Mouse (Mus musculus) kidney, adult 8-10 months (tissue): Measurements from ENCODE around the gene Runx1.
A peak's percentile ranks its signal among the peaks of the same experiment; 100 is the strongest.

Experiments used
- DNase-seq, 2 experiments: peaks; one replicate each; pipeline ENCODE4 v3.0.0; 2022

The Runx1 gene

DNA sequence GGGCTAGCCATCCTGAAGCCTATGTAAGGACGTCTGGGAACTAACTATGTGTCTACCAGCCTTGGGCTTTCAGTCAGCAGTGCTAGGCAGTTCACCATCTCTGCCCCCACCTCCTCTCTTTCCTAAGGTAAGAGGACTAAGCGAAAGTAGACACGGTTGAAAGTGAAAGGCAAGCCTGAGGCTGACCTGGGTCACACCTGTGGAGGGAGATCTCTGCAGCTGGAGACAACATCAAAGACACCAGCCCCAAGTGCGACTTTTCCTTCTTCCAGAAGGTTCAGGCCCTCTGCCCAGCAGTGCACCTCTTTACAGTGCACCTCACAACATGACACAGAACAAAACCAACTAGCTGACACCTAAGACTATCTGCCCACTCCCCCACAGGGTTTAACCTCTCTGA, 82.2 kb downstream of the Runx1 start:
- DNase-seq = no peak

DNA sequence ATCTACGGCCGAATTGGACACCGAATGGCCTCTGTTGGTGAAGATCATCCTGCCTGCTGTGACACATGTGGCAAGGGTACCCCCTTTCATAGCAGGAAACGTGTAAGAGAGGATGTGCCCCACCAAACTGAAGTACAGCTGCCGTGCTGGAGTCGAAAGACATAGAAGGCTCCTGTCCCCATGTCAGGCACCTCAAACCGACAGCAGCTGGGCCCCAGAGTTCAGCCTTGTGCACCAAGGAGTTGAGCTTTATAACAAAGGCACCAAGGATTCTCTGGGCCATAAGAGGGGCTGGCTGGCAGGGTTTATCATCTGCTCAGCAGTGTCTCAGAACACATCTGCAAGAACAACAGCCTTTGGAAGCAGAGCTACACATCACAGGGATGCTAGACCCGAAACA, 84.6 kb downstream of the Runx1 start:
- no peak for DNase-seq

DNA sequence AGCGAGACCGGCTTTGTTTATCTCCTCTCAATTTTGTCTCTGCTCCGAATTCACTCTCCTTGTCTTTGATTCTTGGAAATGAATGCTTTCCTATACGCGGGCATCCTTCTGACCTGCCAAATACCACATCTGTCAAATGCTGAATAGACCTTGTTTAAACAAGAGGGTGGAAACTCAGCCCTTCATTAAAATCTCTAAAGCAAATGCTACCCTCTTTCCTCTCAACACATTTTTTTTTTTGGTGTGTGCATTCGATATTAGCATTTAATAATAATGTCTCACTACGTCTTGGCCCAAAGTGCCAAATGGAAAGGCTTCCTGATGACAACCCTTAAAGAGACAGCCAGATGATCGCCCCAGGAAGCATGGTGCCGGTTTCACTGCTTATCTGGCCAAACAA, 85.4 kb downstream of the Runx1 start:
- no peak for DNase-seq

DNA sequence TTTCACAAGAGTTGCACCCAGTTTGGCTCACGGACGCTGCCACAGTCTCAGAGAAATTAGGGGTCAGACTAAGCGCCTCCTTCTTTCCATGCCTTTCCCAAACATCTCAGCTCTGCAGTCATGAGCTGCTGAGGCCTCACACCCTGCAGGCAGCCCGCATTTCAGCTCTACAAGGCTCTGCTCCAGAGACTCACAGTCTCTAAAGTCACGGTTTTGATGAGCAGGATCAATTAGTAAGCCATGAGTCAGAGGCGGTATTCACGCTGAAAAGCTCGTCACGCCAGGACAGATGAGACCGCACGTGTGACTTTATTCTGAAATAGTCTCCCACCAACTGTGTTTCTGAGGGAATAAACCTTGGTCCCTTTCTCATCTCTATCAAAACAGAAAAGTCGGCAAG, 86.0 kb downstream of the Runx1 start:
- no peak for DNase-seq

DNA sequence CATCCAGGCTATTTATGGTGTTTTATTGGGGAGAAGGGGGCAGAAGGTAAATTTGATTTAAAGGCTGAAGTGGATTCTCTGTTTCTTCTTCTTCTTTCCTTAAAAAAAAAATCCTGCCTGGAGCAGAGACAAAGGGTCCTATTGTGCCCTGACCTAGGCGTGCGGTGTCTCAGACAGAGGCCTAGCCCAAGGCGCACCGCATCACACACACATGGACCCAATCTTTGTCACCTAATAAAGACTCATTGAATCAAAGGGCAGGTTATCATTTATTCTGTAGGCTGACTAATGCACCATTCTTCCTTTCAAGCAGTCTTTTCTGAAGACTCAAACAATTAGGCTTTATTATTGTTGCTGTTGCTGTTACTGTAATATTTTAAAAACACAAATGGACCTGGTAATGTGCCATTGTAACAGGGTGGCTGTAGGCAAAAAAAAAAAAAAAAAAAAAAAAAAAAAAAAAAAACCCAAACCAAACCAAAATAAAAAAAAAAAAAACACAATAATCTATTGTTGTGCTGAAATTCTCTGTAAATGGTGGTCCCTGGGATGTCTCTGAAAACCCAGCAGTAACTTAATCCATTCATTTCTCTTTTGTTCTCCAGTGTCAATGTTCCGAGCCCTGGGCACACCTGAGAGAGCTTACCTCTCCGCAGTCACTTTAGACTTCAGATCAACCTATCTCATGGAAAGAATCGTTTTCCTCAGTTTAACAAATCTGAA, 86.7 kb downstream of the Runx1 start:
- DNase-seq = no peak

DNA sequence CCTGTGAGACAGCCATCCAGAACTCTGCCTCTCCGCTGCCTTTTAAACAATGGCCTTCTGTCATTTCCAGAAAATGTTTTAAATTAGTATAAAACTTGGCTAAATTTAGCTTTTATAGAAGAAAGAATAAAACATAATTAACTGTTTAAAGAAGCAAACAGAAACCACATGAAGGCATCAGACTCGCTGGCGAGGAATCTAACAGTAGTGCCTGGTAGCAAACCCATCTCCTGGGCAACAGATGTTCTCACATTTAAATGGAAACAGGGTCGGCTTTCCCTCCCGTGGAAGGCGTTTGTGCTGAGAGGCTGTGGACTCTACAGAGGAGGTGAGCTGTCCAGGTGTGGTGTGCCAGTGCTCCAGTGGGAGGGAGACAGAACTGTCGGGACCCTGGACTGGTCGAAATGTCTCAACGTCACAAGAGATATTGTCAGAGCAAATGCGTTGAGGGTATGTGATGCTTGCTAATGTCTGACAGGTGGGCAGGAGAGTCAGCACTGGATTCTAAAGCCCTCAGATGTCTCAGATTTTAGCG, 87.4 kb downstream of the Runx1 start:
- no peak for DNase-seq

DNA sequence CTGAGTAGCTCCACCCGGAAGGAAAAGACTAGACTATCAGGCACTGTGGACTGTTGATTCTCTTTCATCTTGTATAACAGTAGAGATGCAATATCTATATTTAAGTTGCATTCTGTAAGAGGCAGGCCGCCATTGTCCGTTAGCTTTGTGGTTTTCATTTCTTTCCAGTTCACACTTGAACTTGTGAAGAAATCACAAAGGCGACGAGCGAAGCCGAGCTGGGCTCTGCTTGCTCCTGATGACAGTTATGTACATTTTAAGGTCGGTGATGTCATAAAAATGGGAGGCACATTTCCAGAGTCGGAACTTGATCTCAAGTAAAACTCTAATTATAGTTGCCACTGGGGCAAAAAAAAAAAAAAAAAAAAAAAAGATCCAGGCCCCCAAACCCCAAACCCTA, 99.1 kb downstream of the Runx1 start:
- no peak for DNase-seq

DNA sequence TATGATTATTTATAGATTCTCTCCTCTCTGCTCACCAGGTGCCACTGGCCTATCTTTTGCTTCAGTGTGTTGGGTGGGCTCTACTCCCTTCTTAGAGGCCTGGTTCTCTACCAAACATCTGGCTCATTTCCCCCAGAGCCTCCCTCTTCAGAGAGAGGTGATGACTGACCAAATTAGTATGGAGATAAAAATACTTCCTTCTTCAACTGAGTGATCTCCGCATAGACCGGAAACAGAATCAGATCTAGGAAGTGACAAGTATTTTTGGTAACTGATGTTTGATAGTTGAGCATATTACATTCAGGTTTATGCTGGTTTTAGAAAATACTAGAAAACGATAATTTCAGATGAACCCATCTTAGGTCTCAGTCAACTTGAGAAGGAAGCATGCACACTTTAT, 101.4 kb downstream of the Runx1 start:
- DNase-seq = no peak

DNA sequence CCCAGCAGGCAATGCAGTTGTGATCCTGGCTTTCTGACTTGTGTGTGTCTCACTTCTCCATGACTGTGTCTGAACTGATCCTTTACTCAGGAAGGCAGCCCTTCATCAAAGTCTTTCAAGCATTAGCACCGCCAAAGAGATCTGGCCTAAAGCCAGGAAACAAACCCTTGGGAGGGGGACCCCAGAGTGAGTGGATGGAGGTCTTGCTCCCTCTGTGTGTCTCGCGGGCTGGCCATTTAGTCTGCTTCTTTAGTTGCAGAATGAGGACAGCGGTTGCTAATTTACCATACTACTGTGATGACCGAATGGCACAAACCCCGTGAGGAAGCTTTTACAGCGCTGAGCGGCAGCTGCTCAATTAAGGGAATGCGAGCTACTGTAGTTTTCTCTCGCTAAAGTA, 105.3 kb downstream of the Runx1 start:
- DNase-seq = no peak

DNA sequence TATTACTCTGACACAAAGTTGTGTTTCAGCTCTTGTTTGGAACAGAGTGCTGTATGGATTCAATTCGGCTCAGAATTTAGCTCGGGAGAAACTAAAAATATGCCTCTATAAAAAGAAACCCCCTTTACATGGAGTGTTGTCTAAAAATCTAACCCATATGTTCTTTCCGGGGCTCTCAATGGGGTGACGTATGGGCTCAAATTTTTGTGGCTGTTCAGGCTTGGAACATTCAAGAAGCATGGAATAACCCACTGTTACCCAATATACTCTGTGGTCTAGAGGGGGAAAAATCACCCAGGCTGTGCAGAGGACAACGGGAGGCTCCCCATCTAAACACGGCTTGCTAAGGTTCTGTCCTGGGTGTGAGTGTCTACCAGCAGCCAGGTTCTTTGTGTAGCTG, 106.2 kb downstream of the Runx1 start:
- no peak for DNase-seq

DNA sequence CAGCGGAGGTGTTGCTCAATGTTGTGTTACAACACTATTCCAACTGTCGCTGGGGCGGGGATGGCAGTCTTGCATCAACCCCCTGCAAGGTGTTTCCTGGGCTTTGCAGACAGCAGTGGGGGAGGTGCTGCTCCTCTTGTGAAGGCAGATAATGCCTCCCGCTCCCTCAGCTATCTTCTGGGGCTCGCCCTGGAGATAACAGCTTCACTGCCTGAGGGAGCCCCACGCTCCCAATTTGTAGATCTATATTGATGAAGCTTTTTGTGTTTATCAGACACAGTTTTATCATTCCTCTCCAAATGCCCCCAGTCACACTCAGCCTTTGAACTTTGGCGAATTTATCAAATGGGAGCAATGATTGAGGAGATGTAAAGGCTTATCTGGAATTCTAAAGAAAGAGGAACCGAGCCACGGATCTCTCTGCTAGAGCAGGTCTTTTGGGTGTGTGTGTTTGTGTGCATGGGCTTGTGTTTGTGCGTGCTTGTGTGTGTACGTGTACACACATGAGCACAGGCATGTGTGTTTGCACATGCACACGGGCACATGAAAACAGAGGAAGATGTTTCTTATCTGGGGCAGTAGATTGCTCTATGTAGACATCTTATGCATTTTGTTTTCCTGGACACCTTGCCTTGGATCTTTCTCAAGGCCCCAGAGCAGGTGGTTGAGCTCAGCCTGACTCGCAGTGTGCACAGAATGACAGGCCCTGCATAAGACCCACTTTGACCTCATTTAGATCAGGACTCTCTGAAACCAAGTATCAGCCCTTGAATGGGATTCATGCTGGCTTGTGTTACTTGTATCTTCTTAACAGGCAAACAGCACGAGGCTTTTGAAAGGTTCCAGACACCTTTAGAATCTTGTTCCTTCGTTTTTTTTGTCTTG, 110.1 kb downstream of the Runx1 start:
- DNase-seq = no peak

DNA sequence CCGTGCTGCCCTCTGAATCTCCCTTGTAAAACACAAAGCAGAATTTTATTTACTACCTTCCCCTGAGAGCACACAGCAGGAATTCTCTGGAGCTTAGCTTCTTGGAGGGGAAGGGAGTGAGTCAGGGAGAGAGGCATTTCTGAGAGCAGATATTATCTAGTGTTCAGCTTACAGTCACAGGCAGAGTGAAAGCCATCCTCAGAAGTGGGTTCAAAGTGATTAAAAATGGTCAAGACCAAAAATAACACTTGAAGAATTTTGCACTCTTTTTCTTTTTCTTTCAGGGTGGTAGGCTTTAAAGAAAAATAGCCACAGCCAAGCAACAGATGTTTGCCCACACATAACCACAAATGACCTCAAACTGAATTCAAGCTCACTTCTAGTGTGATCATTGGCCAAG, 115.8 kb downstream of the Runx1 start:
- DNase-seq = no peak

DNA sequence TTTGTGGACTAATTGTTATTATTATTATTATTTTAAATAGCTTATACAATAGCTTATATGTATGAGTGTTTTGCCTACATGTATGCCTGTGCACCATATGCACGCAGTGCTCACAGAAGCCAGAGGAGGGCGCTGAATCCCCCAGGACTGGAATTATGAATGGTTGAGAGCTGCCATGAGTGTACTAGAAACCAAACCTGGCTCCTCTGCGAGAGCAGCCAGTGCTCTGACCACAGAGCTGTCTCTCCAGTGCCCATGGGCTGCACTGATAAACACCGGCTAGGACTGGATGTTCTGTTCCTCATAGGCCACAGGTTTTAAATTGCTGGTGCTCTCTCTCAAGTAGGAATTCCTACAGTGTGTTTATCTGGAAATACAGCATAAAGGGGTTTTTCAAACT, 117.2 kb downstream of the Runx1 start:
- DNase-seq = no peak

DNA sequence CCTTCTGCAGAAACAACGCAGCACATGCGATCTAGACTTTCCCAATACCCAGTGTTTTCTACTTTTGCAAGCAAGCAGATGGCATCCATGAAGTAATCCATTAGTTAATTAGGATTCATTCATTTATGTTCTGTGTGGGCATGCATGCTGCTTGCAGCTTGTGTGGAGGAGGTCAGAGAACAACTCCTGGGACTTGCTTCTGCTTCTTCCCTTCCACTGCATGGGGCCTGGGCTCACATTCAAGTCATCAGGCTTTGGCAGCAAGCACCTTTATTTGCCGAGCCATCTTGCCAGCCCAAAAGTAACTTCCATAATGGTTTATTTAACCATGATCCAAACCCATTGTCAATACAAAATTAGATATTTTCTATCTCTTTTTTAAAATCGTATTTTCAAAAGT, 118.2 kb downstream of the Runx1 start:
- no peak for DNase-seq

DNA sequence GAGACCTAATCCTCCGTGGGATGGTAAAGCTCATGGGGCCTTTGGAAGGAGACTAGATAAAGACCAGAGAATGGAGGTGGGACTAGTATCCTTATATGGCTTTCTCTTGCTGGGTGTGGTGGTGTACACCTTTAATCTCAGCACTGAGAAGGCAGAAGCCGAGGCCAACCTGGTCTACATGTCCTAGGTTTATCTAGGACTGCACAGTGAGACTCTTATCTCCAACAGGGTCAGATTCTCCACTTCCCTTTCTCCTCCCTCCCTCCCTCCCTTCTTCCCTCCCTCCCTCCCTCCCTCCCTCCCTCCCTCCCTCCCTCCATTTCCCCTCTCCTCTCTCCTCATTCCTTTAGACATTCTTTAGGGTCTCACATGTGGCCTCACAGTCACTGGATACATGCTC, 118.8 kb downstream of the Runx1 start:
- DNase-seq = no peak

DNA sequence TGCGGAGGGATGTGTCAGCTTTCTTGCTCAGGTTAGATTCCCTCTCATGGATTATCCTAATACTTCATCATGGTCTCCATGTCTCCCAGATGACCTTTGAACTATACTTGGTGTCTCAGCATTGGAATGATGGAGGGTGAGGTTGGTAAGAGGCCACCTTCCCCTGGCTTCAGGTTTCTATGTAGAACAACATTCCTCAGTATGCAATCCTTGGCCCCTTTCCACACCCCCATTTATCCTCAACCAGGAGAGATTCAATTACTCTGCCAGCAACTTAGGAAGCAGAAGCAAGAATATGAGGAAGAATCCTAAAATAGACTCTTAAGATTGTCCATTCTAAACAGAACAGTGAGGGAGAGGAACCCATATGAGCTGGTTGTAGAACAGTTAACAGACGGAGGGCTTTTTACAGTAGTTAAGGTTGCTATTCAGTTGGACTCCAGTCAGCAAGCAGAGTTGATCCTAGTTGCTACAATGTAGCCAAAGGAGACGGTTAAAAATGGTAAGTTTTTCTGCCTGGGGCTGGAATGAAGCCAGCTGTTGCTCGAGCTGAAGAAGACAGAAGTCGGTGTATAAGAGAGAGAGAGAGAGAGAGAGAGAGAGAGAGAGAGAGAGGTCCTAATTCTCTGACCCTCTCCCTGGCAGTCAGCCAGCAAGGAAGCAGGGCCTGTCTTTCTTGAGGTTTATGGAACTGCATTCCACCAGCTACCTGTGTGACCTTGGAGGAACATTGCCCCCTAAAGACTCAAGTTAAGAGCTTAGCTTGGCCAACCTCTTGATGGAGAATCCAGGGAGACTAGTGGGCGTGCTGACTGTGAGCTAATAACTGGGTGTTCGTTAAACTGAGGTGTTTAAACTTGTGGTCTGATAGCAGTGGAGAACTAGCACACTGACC, 120.1 kb downstream of the Runx1 start:
- peak in 1 of 2 experiments; percentile 8 for DNase-seq

DNA sequence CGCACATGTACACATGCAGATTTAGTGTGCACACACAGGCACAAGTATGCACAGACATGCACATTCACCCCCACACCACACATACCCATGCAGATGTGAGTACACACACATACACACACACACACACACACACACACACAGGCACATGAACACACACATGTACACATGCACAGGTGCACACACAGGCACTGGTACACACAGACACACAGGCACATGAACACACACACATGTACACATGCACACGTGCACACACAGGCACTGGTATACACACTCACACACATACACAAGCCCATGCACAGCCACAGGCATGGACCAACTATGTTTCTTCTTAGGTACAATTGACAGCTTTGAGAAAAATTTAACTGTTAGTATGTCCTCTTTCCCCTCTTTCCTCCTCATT, 122.1 kb downstream of the Runx1 start:
- DNase-seq = no peak

DNA sequence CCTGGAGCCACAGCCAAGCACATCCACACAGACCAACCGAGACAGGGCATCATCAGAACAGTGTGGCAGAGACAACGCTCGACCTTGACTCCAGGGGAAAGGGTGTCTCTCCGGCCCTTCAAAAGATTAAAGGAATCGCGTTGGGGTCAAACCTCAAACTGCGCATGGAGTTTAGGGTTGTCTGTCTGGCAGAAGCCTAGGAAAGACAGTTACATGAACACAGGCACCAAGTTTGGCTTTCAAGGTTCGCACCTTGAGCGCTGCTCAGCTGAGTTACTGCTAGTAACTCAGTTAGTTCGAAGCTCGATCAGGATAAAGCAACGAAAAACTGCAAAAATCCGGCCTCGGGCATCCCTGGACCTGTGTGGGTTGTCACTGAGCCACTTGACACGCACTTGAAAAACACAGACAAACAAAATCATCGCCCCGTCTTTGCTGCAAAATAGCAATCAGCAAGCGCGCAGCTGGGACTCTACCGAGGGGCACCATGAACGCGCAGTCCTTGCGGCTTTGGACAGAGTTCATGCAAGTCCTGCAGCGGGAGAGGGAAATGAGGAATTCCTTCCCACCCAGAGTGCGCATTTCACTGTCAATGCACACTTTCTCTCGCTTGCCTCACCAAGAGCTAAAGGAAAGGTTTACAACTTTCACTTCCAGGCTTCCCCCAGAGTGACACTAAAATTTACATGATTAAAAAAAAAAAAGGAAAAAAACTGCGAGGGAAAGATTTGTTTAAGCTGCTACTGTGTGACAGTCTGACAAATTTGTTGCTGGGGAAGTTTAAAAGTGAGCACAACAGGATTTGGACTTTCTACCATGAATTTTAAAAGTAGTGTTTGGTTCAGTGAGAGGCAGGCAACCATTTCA, 126.2 kb downstream of the Runx1 start:
- DNase-seq = no peak

DNA sequence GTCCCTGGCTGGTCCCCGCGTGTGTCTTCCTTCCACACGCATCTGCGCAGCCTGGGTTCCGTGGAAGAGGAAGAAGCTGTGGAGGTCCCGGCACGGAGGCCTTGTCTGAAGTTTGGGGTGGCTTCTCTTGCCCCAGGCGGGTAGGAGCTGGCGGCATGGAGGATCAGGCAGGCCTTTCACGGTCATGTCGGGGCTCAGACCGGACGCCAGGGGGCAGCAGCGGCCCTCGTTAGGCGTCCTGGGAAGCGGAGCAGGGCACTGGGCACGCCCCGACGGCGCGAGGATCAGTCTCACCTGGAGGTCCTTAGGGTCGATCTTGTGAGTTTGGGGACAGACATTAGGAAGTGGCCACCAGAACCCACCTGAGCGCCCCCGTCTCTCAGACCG, 127.3 kb downstream of the Runx1 start:
- peak; percentile 61 to 81 for DNase-seq

DNA sequence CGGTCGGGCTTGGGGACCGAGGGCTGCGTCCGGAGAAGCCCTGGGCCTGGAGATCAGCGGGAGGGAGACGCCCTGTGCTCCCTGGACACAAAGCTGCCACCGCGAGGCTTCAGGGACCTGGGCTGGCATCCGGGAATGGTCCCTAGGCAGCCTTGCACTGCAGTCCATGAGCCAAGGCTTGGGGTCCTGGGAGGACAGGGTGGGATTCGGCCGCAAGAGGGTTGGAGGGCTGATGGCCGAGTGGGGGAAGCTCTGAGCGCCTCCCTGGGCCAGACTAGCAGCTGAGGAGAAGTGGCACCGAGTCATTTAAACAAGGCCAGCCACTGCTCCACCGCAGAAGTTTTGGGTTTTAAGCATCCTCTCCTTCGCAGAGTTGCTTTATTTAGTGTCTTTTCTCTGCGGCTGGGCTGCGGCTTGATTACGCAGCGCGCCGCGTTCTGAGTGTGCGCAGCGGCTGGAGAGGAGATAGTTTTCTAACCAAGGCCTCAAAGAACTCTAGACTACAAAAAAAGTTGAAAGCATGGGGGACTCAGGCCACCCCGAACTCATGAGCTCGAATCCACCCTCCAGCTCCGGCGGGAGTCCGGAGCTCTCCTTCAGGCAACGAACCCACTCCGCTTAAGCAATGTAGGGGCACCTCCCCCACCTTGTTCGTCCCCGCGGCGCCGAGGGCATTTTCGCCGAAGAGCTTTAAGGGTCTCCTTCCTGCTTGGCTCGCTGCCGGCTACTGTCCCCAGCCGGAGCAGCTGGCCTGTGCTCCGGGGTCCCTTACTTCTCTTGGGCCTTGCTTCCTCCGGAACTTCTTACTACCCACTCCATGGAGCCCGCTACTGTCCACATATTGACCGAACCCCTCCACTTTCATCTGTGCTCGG, 128.0 kb downstream of the Runx1 start:
- DNase-seq = no peak

DNA sequence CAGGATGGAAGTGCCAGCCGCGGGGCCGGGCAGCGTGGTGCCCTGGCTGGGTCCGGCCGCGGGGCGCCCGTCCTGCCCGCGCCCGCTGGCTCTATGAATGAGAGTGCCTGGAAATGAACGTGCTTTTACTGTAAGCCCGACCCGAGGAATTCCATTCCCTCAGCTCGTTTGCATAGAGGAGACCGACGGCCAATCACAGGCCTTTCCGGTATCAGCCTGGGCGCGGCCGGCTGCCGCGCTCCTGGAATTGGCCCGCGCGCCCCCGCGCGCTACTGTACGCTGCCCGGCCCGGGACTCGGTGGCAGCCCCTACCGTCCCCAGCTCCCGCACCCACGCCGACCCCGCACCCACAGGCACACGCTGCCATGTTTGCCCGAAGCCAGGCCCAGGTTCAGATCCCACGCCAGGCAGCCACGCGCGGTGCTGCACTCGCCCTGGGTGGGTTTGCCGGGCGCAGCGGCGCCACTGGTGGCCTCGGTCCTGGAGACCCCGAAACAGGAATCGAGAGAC, 128.7 kb downstream of the Runx1 start:
- DNase-seq = peak; percentile 78 to 80
